Mouse (Mus musculus) cerebellum, adult 2 months (tissue): Measurements from ENCODE around the gene Tjp2.

Experiments
- CTCF ChIP-seq: fragments of 200-500 bp; IDR thresholded peaks from 2 replicates; pipeline ENCODE4 v1.5.1; 2011; ENCODE audit warnings: low read depth, mild to moderate bottlenecking, control low read depth, low read length, moderate library complexity, borderline replicate concordance; ENCODE audit not compliant: insufficient read depth
- POLR2A ChIP-seq: fragments of 200-500 bp; IDR thresholded peaks from 2 replicates; pipeline ENCODE4 v1.6.1; 2011; ENCODE audit warnings: low read length, control low read depth, borderline replicate concordance; ENCODE audit not compliant: insufficient read depth

GRCm38 (mm10) chr19:24200566-24200965 lies 24.3 kb downstream of the Tjp2 start:
- TF ChIP-seq CTCF (no peak), POLR2A (no peak)
